In the genomic region with DNA sequence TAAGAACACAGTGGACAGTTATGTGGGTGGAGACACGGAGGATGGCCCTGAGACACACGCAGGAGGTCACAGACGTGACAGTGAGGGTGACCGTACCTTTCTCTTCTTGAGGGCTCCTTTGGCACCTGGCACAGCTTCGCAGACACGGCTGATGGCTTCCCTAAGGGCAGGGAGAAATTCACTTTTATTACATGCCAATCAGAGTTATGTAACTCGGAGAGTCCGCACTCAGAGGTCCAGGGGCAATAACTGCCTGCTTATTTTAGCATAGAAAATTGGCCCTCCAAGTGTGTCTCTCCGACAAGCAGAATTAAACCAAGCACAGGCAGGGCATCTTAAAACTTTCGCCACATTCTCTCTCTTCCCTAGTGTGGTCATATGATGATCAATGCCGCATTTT, we compare ENCODE assay signal across 20 mouse cellular contexts.
DNase-seq lines count a peak whose midpoint lies in the region; ATAC-seq lines count a peak whose summit lies in the region.
"Had no signal": no experiment of that assay in that cellular context is flagged by ENCODE, and none has a peak within 500 bp of the region (broad histone marks: within the 10 kb centered on the region; RNA-seq: fewer than 3 reads in every experiment).

No protein-coding gene starts in this region.

- no peaks in the 10 kb centered on the region for H3K36me3 ChIP-seq in kidney, embryonic 14.5 days (ENCODE audit: control insufficient read depth, insufficient read depth, low read length)
- H3K36me3 ChIP-seq: forebrain, embryonic 10.5 days; heart, embryonic 10.5 days; heart, embryonic 13.5 days; hindbrain, embryonic 12.5 days; hindbrain, embryonic 15.5 days had no signal

- peak; percentile 44 for DNase-seq in kidney, adult 11 months
- no peak for DNase-seq in kidney, postnatal 14 days
- peak; percentile 33 to 60 for DNase-seq in kidney, adult 8-10 months
- DNase-seq in testis, postnatal 10 days (ENCODE audit: low spot score): peak; percentile 27
- no peak for DNase-seq in testis, postnatal 14 days (ENCODE audit: low spot score)
- DNase-seq: adrenal gland, adult 2 months; adrenal gland, postnatal 14 days; cerebellum, adult 18-20 months; cerebellum, adult 9-10 months; cerebellum, postnatal 14 days; gastrocnemius, postnatal 25 days; heart, adult 2 months had no signal

- no peaks in the 10 kb centered on the region for H3K9me3 ChIP-seq in kidney, embryonic 14.5 days (ENCODE audit: control insufficient read depth, low read length)
- H3K9me3 ChIP-seq: forebrain, embryonic 10.5 days; heart, embryonic 10.5 days; heart, embryonic 13.5 days; hindbrain, embryonic 12.5 days; hindbrain, embryonic 15.5 days had no signal

- no peak overlapping the region for H3K27ac ChIP-seq in kidney, embryonic 14.5 days (ENCODE audit: low read depth, low read length)
- H3K27ac ChIP-seq: forebrain, embryonic 10.5 days; heart, adult 2 months; heart, embryonic 10.5 days; heart, embryonic 13.5 days; hindbrain, embryonic 12.5 days; hindbrain, embryonic 15.5 days had no signal

- 81% methylated on average over 11 of the region's 11 CpGs for WGBS in kidney, embryonic 14.5 days

- no peaks in the 10 kb centered on the region for H3K27me3 ChIP-seq in kidney, embryonic 14.5 days (ENCODE audit: control insufficient read depth, insufficient read depth, low read length)
- H3K27me3 ChIP-seq: heart, embryonic 13.5 days; hindbrain, embryonic 12.5 days; hindbrain, embryonic 15.5 days had no signal

- H3K4me3 ChIP-seq in kidney, embryonic 14.5 days (ENCODE audit: low read length): no peak overlapping the region
- H3K4me3 ChIP-seq: forebrain, embryonic 10.5 days; heart, adult 2 months; heart, embryonic 10.5 days; heart, embryonic 13.5 days; hindbrain, embryonic 12.5 days; hindbrain, embryonic 15.5 days had no signal

- H3K9ac ChIP-seq in kidney, embryonic 14.5 days (ENCODE audit: low read depth, low read length): no peak overlapping the region
- H3K9ac ChIP-seq: heart, embryonic 13.5 days; hindbrain, embryonic 12.5 days; hindbrain, embryonic 15.5 days had no signal

- H3K4me2 ChIP-seq in kidney, embryonic 14.5 days (replicated peaks; ENCODE audit: low read depth, low read length): no peak overlapping the region
- H3K4me2 ChIP-seq: heart, embryonic 13.5 days; hindbrain, embryonic 12.5 days; hindbrain, embryonic 15.5 days had no signal

- H3K4me1 ChIP-seq in kidney, embryonic 14.5 days (ENCODE audit: control insufficient read depth, insufficient read depth, low read length): no peaks in the 10 kb centered on the region
- H3K4me1 ChIP-seq: forebrain, embryonic 10.5 days; heart, embryonic 10.5 days; heart, embryonic 13.5 days; hindbrain, embryonic 12.5 days; hindbrain, embryonic 15.5 days had no signal

- no peak for ATAC-seq in kidney, embryonic 14.5 days (ENCODE audit: low FRiP score, low TSS enrichment)
- ATAC-seq: CD4-positive, CD25-positive, alpha-beta regulatory T cell, adult 4 months; forebrain, embryonic 14.5 days had no signal

Comparison
In these comparisons a context has a peak if more than half of its experiments do, and no peak if none do; other contexts are left out.
1. DNase-seq: peak in kidney, adult 11 months (single experiment), kidney, adult 8-10 months (2 of 2) and testis, postnatal 10 days (single experiment); none in kidney, postnatal 14 days (single experiment) and testis, postnatal 14 days (single experiment).